Mouse (Mus musculus) brain, embryonic 14.5 days (tissue): ENCODE measurements around the gene Polg2.

Experiments
- CTCF ChIP-seq: fragments of 200-500 bp; IDR thresholded peaks from 2 replicates; pipeline ENCODE4 v1.5.1; 2012; ENCODE audit warnings: inconsistent platforms, mild to moderate bottlenecking, moderate library complexity, borderline replicate concordance; ENCODE audit not compliant: insufficient read depth, insufficient read length; ENCODE audit errors: extremely low read depth
- POLR2A ChIP-seq: fragments of 200-500 bp; IDR thresholded peaks from 2 replicates; pipeline ENCODE4 v1.6.1; 2012; ENCODE audit warnings: mild to moderate bottlenecking, inconsistent platforms, borderline replicate concordance; ENCODE audit not compliant: poor library complexity, insufficient read depth, insufficient read length, severe bottlenecking; ENCODE audit errors: extremely low read depth

- TF ChIP-seq CTCF (no peak), POLR2A (no peak)
Observed at GRCm38 (mm10) chr11:106780089-106780425, 720 bp upstream of the Polg2 start.
